Mouse (Mus musculus) kidney, embryonic 14.5 days (tissue): ENCODE measurements around the gene Tcf15. TPM values are rescaled to one million over a fixed set of nuclear protein-coding genes. Genes with fewer than 3 reads are reported as not detected.

Experiments
- ATAC-seq: fragments of 200-750 bp; cut with Nextera tagmentation; 2 replicates; pipeline ENCODE4 v1.8.0; 2017; ENCODE audit warnings: moderate number of reproducible peaks, mild to moderate bottlenecking, moderate TSS enrichment, moderate library complexity; ENCODE audit not compliant: low FRiP score, low TSS enrichment
- H3K27ac ChIP-seq: fragments of 300-500 bp; sonication (generic); 2 replicates; pipeline ENCODE4 v1.5.1; 2014; ENCODE audit warnings: low read depth, mild to moderate bottlenecking, low read length, moderate library complexity, mixed read lengths
- H3K27me3 ChIP-seq: fragments of 300-500 bp; sonication (generic); 2 replicates; pipeline ENCODE4 v1.6.1; 2014; ENCODE audit warnings: mild to moderate bottlenecking, low read length; ENCODE audit not compliant: control insufficient read depth, insufficient read depth
- H3K36me3 ChIP-seq: fragments of 300-500 bp; sonication (generic); 2 replicates; pipeline ENCODE4 v1.6.1; 2014; ENCODE audit warnings: low read length, mixed read lengths; ENCODE audit not compliant: control insufficient read depth, insufficient read depth
- H3K4me1 ChIP-seq: fragments of 300-500 bp; sonication (generic); 2 replicates; pipeline ENCODE4 v1.6.1; 2014; ENCODE audit warnings: low read length, mixed read lengths; ENCODE audit not compliant: control insufficient read depth, insufficient read depth
- H3K4me2 ChIP-seq: fragments of 300-500 bp; sonication (generic); replicated peaks from 2 replicates; pipeline ENCODE4 v1.6.1; 2014; ENCODE audit warnings: low read depth, mild to moderate bottlenecking, low read length
- H3K4me3 ChIP-seq: fragments of 300-500 bp; sonication (generic); 2 replicates; pipeline ENCODE4 v1.5.1; 2014; ENCODE audit warnings: mild to moderate bottlenecking, low read length
- H3K9ac ChIP-seq: fragments of 300-500 bp; sonication (generic); 2 replicates; pipeline ENCODE4 v1.6.1; 2014; ENCODE audit warnings: low read depth, mild to moderate bottlenecking, low read length, moderate library complexity
- H3K9me3 ChIP-seq: fragments of 300-500 bp; sonication (generic); 2 replicates; pipeline ENCODE4 v1.6.1; 2016; ENCODE audit warnings: low read length; ENCODE audit not compliant: control insufficient read depth
- WGBS: fragments of 180-500 bp; shearing (Covaris S2); extraction: QIAGEN DNeasy Blood & Tissue Kit; methylation state at CpG from one replicate; pipeline ENCODE4 v1.1.7; 2014; 5-methylcytosine and 5-hydroxymethylcytosine counted together
- polyA plus RNA-seq: library from polyadenylated mRNA; unstranded; fragments of >200 nt; fragmentation: Nextera tagmentation; extraction: Ambion mirVana; gene quantifications from 2 replicates; pipeline ENCODE4 v1.2.1, GENCODE M21; 2014

Tcf15 gene
- polyA plus RNA-seq: 18.2 and 19.2 TPM in 2 replicates

GRCm38 (mm10) chr2:152143279-152144157 lies at the start of gene Tcf15:
Gene Tcf15 (plus strand): TSS chr2:152143561.
- WGBS: under 1% methylated on average over 80 of the region's 118 CpGs
- no peaks in the 10 kb centered on the region for H3K36me3 ChIP-seq
- peaks cover 21% of the 10 kb centered on the region for H3K27me3 ChIP-seq
- peak within 1 kb of the TSS; percentile 73 for H3K4me2 ChIP-seq
- no peaks in the 10 kb centered on the region for H3K9me3 ChIP-seq
- H3K9ac ChIP-seq: peak within 1 kb of the TSS; percentile 47
- H3K4me1 ChIP-seq: peaks cover 21% of the 10 kb centered on the region
- peak within 1 kb of the TSS; percentile 50 for H3K4me3 ChIP-seq
- H3K27ac ChIP-seq: peak within 1 kb of the TSS; percentile 37; the same call in 1 of the 2 replicates
- peak; percentile 72 for ATAC-seq

GRCm38 (mm10) chr2:152094856-152095545 lies 48.4 kb upstream of the Tcf15 start:
- H3K9ac ChIP-seq: peak overlapping the region; percentile 28; the same call in 1 of the 2 replicates
- peaks cover 11% of the 10 kb centered on the region; the same call in 1 of the 2 replicates for H3K4me1 ChIP-seq
- 4% methylated on average over 29 of the region's 29 CpGs for WGBS
- peak overlapping the region; percentile 31 for H3K4me2 ChIP-seq
- peaks cover 65% of the 10 kb centered on the region for H3K27me3 ChIP-seq
- ATAC-seq: peak; percentile 41; the same call in 1 of the 2 replicates
- no peaks in the 10 kb centered on the region for H3K36me3 ChIP-seq
- H3K4me3 ChIP-seq: peak overlapping the region; percentile 13; the same call in 1 of the 2 replicates
- no peak overlapping the region for H3K27ac ChIP-seq
- H3K9me3 ChIP-seq: no peaks in the 10 kb centered on the region

- Histone ChIP-seq H3K27me3 (peaks cover 47% of the 10 kb centered on the region), H3K36me3 (no peaks in the 10 kb centered on the region)
Observed at GRCm38 (mm10) chr2:152096922-152097321, 46.4 kb upstream of the Tcf15 start.

GRCm38 (mm10) chr2:152097916-152098315 lies 45.4 kb upstream of the Tcf15 start:
- H3K4me1 ChIP-seq: peaks cover 11% of the 10 kb centered on the region; the same call in 1 of the 2 replicates
- 72% methylated on average over 11 of the region's 11 CpGs for WGBS
- H3K9me3 ChIP-seq: no peaks in the 10 kb centered on the region
- H3K27ac ChIP-seq: no peak overlapping the region
- no peak overlapping the region for H3K9ac ChIP-seq
- H3K4me2 ChIP-seq: no peak overlapping the region
- H3K27me3 ChIP-seq: peaks cover 37% of the 10 kb centered on the region
- H3K4me3 ChIP-seq: no peak overlapping the region
- ATAC-seq: no peak
- H3K36me3 ChIP-seq: no peaks in the 10 kb centered on the region

More at GRCm38 (mm10) chr2:152096922-152097321, 46.4 kb upstream of the Tcf15 start:
- peaks cover 11% of the 10 kb centered on the region; the same call in 1 of the 2 replicates for H3K4me1 ChIP-seq
- ATAC-seq: no peak
- no peak overlapping the region for H3K9ac ChIP-seq
- no peak overlapping the region for H3K27ac ChIP-seq
- 80% methylated on average over 2 of the region's 2 CpGs for WGBS
- H3K9me3 ChIP-seq: no peaks in the 10 kb centered on the region
- no peak overlapping the region for H3K4me2 ChIP-seq
- H3K4me3 ChIP-seq: no peak overlapping the region

GRCm38 (mm10) chr2:152099538-152099937 lies 43.8 kb upstream of the Tcf15 start:
- Histone ChIP-seq H3K9ac (no peak overlapping the region), H3K4me3 (no peak overlapping the region), H3K27me3 (peaks cover 21% of the 10 kb centered on the region), H3K27ac (no peak overlapping the region), H3K9me3 (no peaks in the 10 kb centered on the region), H3K4me2 (no peak overlapping the region), H3K36me3 (no peaks in the 10 kb centered on the region), H3K4me1 (peaks cover 3% of the 10 kb centered on the region; the same call in 1 of the 2 replicates)
- 57% methylated on average over 3 of the region's 3 CpGs for WGBS
- no peak for ATAC-seq

GRCm38 (mm10) chr2:152101761-152102160 lies 41.6 kb upstream of the Tcf15 start:
- H3K9ac ChIP-seq: no peak overlapping the region
- no peaks in the 10 kb centered on the region for H3K9me3 ChIP-seq
- WGBS: 63% methylated on average over 13 of the region's 13 CpGs
- H3K27ac ChIP-seq: no peak overlapping the region
- H3K36me3 ChIP-seq: no peaks in the 10 kb centered on the region
- H3K4me3 ChIP-seq: no peak overlapping the region
- H3K4me2 ChIP-seq: no peak overlapping the region
- H3K27me3 ChIP-seq: peaks cover 1% of the 10 kb centered on the region; the same call in 1 of the 2 replicates
- H3K4me1 ChIP-seq: 0 out of 2 replicates have a peak, but pooled peaks cover 5% of the 10 kb centered on the region
- no peak for ATAC-seq

GRCm38 (mm10) chr2:152102369-152102768 lies 41.0 kb upstream of the Tcf15 start:
- Histone ChIP-seq H3K9me3 (no peaks in the 10 kb centered on the region), H3K27ac (no peak overlapping the region), H3K36me3 (no peaks in the 10 kb centered on the region), H3K4me3 (no peak overlapping the region), H3K4me2 (no peak overlapping the region), H3K4me1 (0 out of 2 replicates have a peak, but pooled peaks cover 5% of the 10 kb centered on the region), H3K27me3 (no peaks in the 10 kb centered on the region), H3K9ac (no peak overlapping the region)
- ATAC-seq: no peak
- WGBS: 55% methylated on average over 6 of the region's 6 CpGs

GRCm38 (mm10) chr2:152104711-152105317 lies 38.5 kb upstream of the Tcf15 start:
- no peaks in the 10 kb centered on the region for H3K9me3 ChIP-seq
- peak; percentile 22; the same call in 1 of the 2 replicates for ATAC-seq
- WGBS: 13% methylated on average over 17 of the region's 17 CpGs
- peak overlapping the region; percentile 91 for H3K4me2 ChIP-seq
- no peaks in the 10 kb centered on the region for H3K27me3 ChIP-seq
- peak overlapping the region; percentile 68 for H3K4me3 ChIP-seq
- no peak overlapping the region for H3K27ac ChIP-seq
- 0 out of 2 replicates have a peak, but pooled peaks cover 5% of the 10 kb centered on the region for H3K4me1 ChIP-seq
- H3K36me3 ChIP-seq: no peaks in the 10 kb centered on the region
- peak overlapping the region; percentile 80 for H3K9ac ChIP-seq
